Mouse (Mus musculus) ES-E14 (cell line): ENCODE measurements around the gene Itga9. TPM values are rescaled to one million over a fixed set of nuclear protein-coding genes. Genes with fewer than 3 reads are reported as not detected.

Experiments used
- DNase-seq: peaks from one replicate; pipeline ENCODE4 v3.0.0-alpha.2; 2013; ENCODE audit warnings: low read depth, low spot score
- H3K27ac ChIP-seq: 2 replicates; pipeline ENCODE4 v1.5.1; 2012; ENCODE audit warnings: low read depth, mild to moderate bottlenecking, low read length, moderate library complexity, mixed read lengths; ENCODE audit not compliant: poor library complexity, insufficient read depth, severe bottlenecking
- H3K36me3 ChIP-seq: 2 replicates; pipeline ENCODE4 v1.6.1; 2012; ENCODE audit warnings: mild to moderate bottlenecking, low read length, moderate library complexity, mixed read lengths; ENCODE audit not compliant: control insufficient read depth, poor library complexity, insufficient read depth, severe bottlenecking
- H3K4me1 ChIP-seq, 2 experiments: fragments of 150-350 bp in 1 of 2; sonication (generic) in 1 of 2; 2 replicates each; pipeline ENCODE4 v1.6.1; 2012; ENCODE audit warnings: low read length in 2 of 2, mild to moderate bottlenecking in 1 of 2, mixed read lengths in 1 of 2; ENCODE audit not compliant: control insufficient read depth in 2 of 2, insufficient read depth in 2 of 2, poor library complexity in 1 of 2
- H3K4me3 ChIP-seq, 2 experiments: fragments of 150-350 bp in 1 of 2; sonication (generic) in 1 of 2; 2 replicates each; pipeline ENCODE4 v1.5.1; 2012; ENCODE audit warnings: low read length in 2 of 2, low read depth in 1 of 2, mild to moderate bottlenecking in 1 of 2, mixed read lengths in 1 of 2; ENCODE audit not compliant: insufficient read depth in 1 of 2, poor library complexity in 1 of 2, severe bottlenecking in 1 of 2
- H3K9ac ChIP-seq: 2 replicates; pipeline ENCODE4 v1.6.1; 2012; ENCODE audit warnings: low read depth, mild to moderate bottlenecking, low read length, mixed read lengths; ENCODE audit not compliant: poor library complexity, insufficient read depth, severe bottlenecking
- H3K9me3 ChIP-seq: fragments of 150-350 bp; sonication (generic); 2 replicates; pipeline ENCODE4 v1.6.1; 2012; ENCODE audit warnings: low read depth, mild to moderate bottlenecking, low read length; ENCODE audit not compliant: control insufficient read depth, insufficient read depth
- CHD2 ChIP-seq: IDR thresholded peaks from 2 replicates; pipeline ENCODE4 v1.6.1; 2014; ENCODE audit warnings: mild to moderate bottlenecking, low read depth, low read length, inconsistent platforms
- HCFC1 ChIP-seq: IDR thresholded peaks from 2 replicates; pipeline ENCODE4 v1.6.1; 2012; ENCODE audit warnings: low read length, inconsistent platforms, borderline replicate concordance; ENCODE audit not compliant: insufficient read depth
- MAFK ChIP-seq: IDR thresholded peaks from 2 replicates; pipeline ENCODE4 v1.6.1; 2014; ENCODE audit warnings: mild to moderate bottlenecking, low read depth, low read length, inconsistent platforms; ENCODE audit not compliant: insufficient read depth
- ZC3H11A ChIP-seq: IDR thresholded peaks from 2 replicates; pipeline ENCODE4 v1.6.1; 2012; ENCODE audit warnings: low read depth, mild to moderate bottlenecking, inconsistent platforms, low read length, borderline replicate concordance
- ZNF384 ChIP-seq: IDR thresholded peaks from 2 replicates; pipeline ENCODE4 v1.6.1; 2012; ENCODE audit warnings: low read depth, low read length, inconsistent platforms
- in situ Hi-C, 2 experiments: fragments of 600-800 bp; cut with MboI; formaldehyde crosslinking; loops; one replicate each; pipeline ENCODE4 v1.15.1; 2025; ENCODE audit warnings: low sequenced_read_pairs in 2 of 2, inconsistent platforms in 1 of 2; ENCODE audit not compliant: unreplicated experiment in 2 of 2
- total RNA-seq: library from RNA; depleted of rRNA; stranded (reverse); fragments of 300-350 nt; gene quantifications from 2 replicates; pipeline ENCODE4 v1.2.3, GENCODE M21; 2012

Gene Itga9
- total RNA-seq, 1 experiment = 19.7 TPM

GRCm38 (mm10) chr9:118788869-118789281 lies 182.4 kb downstream of the Itga9 start:
- no peak for TF ChIP-seq MAFK
- no peak for TF ChIP-seq HCFC1
- no peak for TF ChIP-seq ZNF384
- TF ChIP-seq ZC3H11A = no peak
- H3K36me3 ChIP-seq = no peaks in the 10 kb centered on the region
- H3K9me3 ChIP-seq = no peaks in the 10 kb centered on the region
- H3K4me1 ChIP-seq = peaks cover 0 to 2% of the 10 kb centered on the region in 2 experiments; a peak in 1 of 4 replicates
- no peak overlapping the region for H3K9ac ChIP-seq
- no peak for DNase-seq
- in situ Hi-C loops = no loop called here
- no peak overlapping the region for H3K27ac ChIP-seq
- no peak overlapping the region for H3K4me3 ChIP-seq

DNA sequence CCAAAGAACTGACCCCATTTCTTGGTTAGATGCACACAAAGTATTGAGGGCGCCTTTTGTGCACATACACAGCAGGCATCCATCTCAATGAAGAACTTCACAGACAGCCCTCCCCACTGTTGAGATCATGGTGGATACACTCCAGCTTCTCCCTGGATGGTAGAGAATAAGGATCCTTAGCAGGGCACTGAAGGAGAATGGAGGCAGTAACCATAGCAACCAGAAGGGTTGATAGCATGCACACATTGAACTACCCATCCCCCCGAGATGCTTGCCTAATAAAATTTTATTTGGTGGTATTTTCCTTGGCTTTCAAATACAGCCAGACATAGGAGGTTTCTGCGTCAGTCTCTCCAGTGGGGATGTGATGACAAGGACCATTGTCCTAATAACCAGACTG lies 184.7 kb downstream of the Itga9 start:
- Histone ChIP-seq H3K4me3 (no peak overlapping the region), H3K36me3 (no peaks in the 10 kb centered on the region), H3K9ac (no peak overlapping the region), H3K4me1 (peaks cover 0 to 2% of the 10 kb centered on the region in 2 experiments; a peak in 1 of 4 replicates), H3K9me3 (no peaks in the 10 kb centered on the region), H3K27ac (no peak overlapping the region)
- no peak for TF ChIP-seq MAFK
- no peak for TF ChIP-seq ZC3H11A
- TF ChIP-seq HCFC1 = no peak
- in situ Hi-C loops = no loop called here
- no peak for DNase-seq

DNA sequence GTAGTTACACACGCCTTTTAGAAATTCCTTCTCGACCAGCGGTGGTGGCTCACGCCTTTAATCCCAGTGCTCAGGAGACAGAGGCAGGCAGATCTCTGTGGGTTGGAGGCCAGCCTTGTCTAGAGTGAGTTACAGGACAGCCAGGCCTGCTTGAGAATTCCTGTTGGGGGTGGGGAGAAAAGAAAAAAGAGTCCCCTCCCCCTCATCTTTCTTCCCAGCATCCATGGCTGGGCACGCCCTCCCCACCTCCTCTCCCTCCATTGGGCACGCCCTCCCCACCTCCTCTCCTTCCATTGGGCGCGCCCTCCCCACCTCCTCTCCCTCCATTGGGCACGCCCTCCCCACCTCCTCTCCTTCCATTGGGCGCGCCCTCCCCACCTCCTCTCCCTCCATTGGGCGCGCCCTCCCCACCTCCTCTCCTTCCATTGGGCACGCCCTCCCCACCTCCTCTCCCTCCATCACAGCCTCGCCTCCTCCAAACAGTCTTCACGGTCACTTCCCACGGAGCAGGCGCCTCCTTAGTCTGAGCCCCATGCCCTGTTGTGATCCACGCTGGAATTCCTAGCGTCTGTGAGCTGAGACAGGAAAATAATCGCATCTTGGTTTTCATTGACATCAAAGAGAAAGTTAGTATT lies 186.8 kb downstream of the Itga9 start:
- peak overlapping the region in 1 of 2 experiments; percentile 9; a peak in 1 of 4 replicates for H3K4me3 ChIP-seq
- peak; percentile 38 for DNase-seq
- H3K9me3 ChIP-seq = no peaks in the 10 kb centered on the region
- no peak for TF ChIP-seq HCFC1
- peak; percentile 32; the same call in 1 of the 2 replicates for TF ChIP-seq CHD2
- H3K9ac ChIP-seq = no peak overlapping the region
- H3K4me1 ChIP-seq = peaks cover 0 to 2% of the 10 kb centered on the region in 2 experiments; a peak in 1 of 4 replicates
- in situ Hi-C loops = no loop called here
- H3K36me3 ChIP-seq = no peaks in the 10 kb centered on the region
- no peak overlapping the region for H3K27ac ChIP-seq

GRCm38 (mm10) chr9:118794668-118795067 lies 188.2 kb downstream of the Itga9 start:
- peaks cover 0 to 2% of the 10 kb centered on the region in 2 experiments; a peak in 1 of 4 replicates for H3K4me1 ChIP-seq
- no peak overlapping the region for H3K9ac ChIP-seq
- in situ Hi-C loops = no loop called here
- no peak for DNase-seq
- no peak overlapping the region for H3K27ac ChIP-seq
- no peak for TF ChIP-seq MAFK
- TF ChIP-seq CHD2 = no peak
- no peak for TF ChIP-seq ZC3H11A
- no peak for TF ChIP-seq HCFC1
- no peak for TF ChIP-seq ZNF384
- no peaks in the 10 kb centered on the region for H3K9me3 ChIP-seq
- no peak overlapping the region for H3K4me3 ChIP-seq
- no peaks in the 10 kb centered on the region for H3K36me3 ChIP-seq

GRCm38 (mm10) chr9:118795304-118795703 lies 188.8 kb downstream of the Itga9 start:
- TF ChIP-seq HCFC1 (no peak), CHD2 (no peak), ZNF384 (no peak)
- Histone ChIP-seq H3K36me3 (no peaks in the 10 kb centered on the region), H3K9me3 (no peaks in the 10 kb centered on the region), H3K4me1 (peaks cover 0 to 2% of the 10 kb centered on the region in 2 experiments; a peak in 1 of 4 replicates), H3K9ac (no peak overlapping the region), H3K27ac (no peak overlapping the region), H3K4me3 (no peak overlapping the region)
- in situ Hi-C loops = no loop called here
- DNase-seq = no peak
